Mouse (Mus musculus): ENCODE measurements around the gene Pirb. TPM values are rescaled to one million over a fixed set of nuclear protein-coding genes. Genes with fewer than 3 reads are reported as not detected.
A peak's percentile ranks its signal among the peaks of the same experiment; 100 is the strongest.

Pirb gene
- polyA plus RNA-seq, 1 experiment from 2014 or later = 1.3 TPM

DNA sequence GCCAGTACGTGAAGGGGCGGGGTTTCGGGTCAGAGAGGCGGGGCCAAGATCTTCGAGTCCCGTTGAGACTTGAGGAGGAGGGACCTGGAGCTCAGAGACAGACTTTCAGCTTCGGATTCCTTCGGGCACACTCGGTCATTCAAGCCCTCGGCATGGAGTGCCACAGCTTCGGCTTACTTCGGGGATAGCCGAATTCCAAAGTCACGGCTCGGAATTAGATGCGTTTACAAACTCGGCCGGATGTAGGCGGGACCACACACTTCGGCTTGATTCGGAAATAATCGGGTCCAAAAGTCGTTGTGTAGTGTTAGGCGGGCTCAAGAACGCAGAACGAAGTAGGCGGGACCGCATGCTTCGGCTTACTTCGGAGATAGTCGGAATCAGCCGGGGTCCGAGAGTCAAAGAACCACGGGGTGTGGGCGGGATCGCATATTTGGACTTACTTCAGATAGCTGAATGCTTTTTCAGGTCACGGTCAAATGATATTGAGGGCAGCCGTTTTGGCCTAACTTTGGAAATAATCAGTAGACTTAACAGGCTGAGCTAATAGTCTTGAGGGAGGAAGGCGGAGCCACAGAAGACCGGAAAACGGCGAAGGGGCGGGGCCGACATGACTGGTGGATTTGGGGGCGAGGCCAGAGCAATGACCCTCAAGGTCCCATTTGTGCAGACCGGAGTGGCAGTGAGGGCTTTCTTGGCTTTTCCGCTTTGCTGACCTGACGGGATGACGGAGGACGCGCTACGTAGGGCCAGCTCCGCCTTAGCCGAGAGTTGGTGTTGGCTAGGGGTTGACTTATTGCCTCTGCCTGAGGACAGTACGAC lies 27.0 kb downstream of the Pirb start, which contains the start of gene Mboat7:
Gene Mboat7 (minus strand): TSS at position 537 of the 822 bp plus-strand sequence.
- peaks cover 11% of the 10 kb centered on the region for H3K36me3 ChIP-seq (ENCODE audit: insufficient read depth, low read length)
- no peaks in the 10 kb centered on the region for H3K27me3 ChIP-seq (ENCODE audit: insufficient read depth, low read length)
- H3K4me2 ChIP-seq (ENCODE audit: low read length) = peak within 1 kb of the TSS; percentile 94
- peak; percentile 91 for ATAC-seq (replicated peaks; ENCODE audit: low FRiP score, low read depth)
- WGBS = under 1% methylated on average over 55 of the region's 55 CpGs
- H3K9ac ChIP-seq (ENCODE audit: low read depth, low read length) = peak within 1 kb of the TSS; percentile 89
- H3K4me3 ChIP-seq (replicated peaks; ENCODE audit: low read depth, low read length) = peak within 1 kb of the TSS; percentile 81
- DNase-seq (ENCODE audit: low spot score) = peak; percentile 99
- H3K4me1 ChIP-seq (replicated peaks; ENCODE audit: insufficient read depth, low read length) = peaks cover 17% of the 10 kb centered on the region
- peak within 1 kb of the TSS; percentile 95 for H3K27ac ChIP-seq
- no peak for TF ChIP-seq CTCF (IDR thresholded peaks at IDR 0.05; ENCODE audit: low read depth)
- H3K9me3 ChIP-seq (replicated peaks; ENCODE audit: low read length) = no peaks in the 10 kb centered on the region

DNA sequence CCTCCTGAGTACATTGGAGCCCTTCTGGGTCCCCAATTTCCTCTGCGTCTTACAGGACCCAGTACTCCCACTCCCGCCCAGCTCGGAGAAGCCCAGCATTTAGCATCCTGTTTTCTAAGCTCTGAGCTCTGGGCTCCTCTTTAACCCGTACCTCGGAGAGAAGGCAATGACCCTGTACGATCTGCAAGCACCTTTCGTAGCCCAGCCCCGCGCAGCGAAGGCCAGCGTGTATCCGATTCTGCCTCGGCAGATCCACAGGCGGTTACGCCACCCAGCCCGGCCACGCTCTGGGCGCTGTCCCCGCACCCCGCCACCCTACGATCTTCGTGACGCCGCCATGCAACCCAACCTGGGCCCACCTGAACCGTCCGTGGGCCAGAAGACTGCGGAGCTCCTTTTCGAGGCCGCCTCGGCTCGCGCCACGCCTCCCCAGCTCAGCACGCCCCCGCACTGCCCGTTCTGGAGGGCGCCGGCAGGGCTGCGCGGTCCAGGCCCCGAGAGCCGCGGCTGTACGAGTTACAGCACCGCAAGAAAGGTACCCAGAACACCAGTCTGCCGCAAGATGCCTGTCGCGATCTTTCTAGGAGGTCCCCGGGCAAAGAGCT lies 27.7 kb downstream of the Pirb start, which contains the start of gene Tsen34:
Gene Tsen34 (plus strand): TSS at position 482 of the 605 bp plus-strand sequence.
- no peaks in the 10 kb centered on the region for H3K9me3 ChIP-seq (replicated peaks; ENCODE audit: low read length)
- 0 out of 2 replicates have a peak, but pooled peaks cover 8% of the 10 kb centered on the region for H3K36me3 ChIP-seq (ENCODE audit: insufficient read depth, low read length)
- H3K4me2 ChIP-seq (ENCODE audit: low read length) = peak within 1 kb of the TSS; percentile 94
- peaks cover 17% of the 10 kb centered on the region for H3K4me1 ChIP-seq (replicated peaks; ENCODE audit: insufficient read depth, low read length)
- no peak for TF ChIP-seq CTCF (IDR thresholded peaks at IDR 0.05; ENCODE audit: low read depth)
- peak within 1 kb of the TSS; percentile 89 for H3K9ac ChIP-seq (ENCODE audit: low read depth, low read length)
- peak within 1 kb of the TSS; percentile 95 for H3K27ac ChIP-seq
- peak within 1 kb of the TSS; percentile 81 for H3K4me3 ChIP-seq (replicated peaks; ENCODE audit: low read depth, low read length)
- WGBS = under 1% methylated on average over 48 of the region's 49 CpGs
- H3K27me3 ChIP-seq (ENCODE audit: insufficient read depth, low read length) = no peaks in the 10 kb centered on the region
- DNase-seq (ENCODE audit: low spot score) (no peak), ATAC-seq (replicated peaks; ENCODE audit: low FRiP score, low read depth) (no peak)

DNA sequence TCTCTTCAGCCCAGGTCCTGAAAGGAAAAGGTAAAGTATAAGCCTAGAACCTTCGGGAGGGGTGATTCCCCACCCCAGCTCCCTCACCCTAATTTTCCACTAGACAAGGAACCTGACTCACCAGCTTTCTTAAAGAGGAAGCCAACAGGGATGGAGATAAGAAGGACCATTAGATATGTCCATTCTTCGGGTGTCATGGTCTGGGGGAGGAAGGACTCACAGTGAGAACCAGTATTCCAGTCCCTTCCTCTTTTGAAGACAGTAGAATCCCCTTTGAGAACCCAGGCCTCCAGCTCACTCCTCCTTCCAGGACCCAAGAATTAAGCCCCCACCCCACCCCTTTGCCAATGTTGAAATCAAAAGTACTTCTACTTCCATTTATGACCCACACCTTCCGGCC lies 28.3 kb downstream of the Pirb start:
- Histone ChIP-seq H3K36me3 (ENCODE audit: insufficient read depth, low read length) (0 out of 2 replicates have a peak, but pooled peaks cover 12% of the 10 kb centered on the region), H3K27me3 (ENCODE audit: insufficient read depth, low read length) (no peaks in the 10 kb centered on the region), H3K4me3 (replicated peaks; ENCODE audit: low read depth, low read length) (peak overlapping the region; percentile 81), H3K9ac (ENCODE audit: low read depth, low read length) (peak overlapping the region; percentile 89), H3K27ac (peak overlapping the region; percentile 95; the same call in 1 of the 2 replicates), H3K4me2 (ENCODE audit: low read length) (peak overlapping the region; percentile 94), H3K9me3 (replicated peaks; ENCODE audit: low read length) (no peaks in the 10 kb centered on the region), H3K4me1 (replicated peaks; ENCODE audit: insufficient read depth, low read length) (peaks cover 17% of the 10 kb centered on the region)
- no peak for TF ChIP-seq CTCF (IDR thresholded peaks at IDR 0.05; ENCODE audit: low read depth)
- DNase-seq (ENCODE audit: low spot score) (no peak), ATAC-seq (replicated peaks; ENCODE audit: low FRiP score, low read depth) (no peak)
- WGBS = 32% methylated on average over 3 of the region's 3 CpGs

DNA sequence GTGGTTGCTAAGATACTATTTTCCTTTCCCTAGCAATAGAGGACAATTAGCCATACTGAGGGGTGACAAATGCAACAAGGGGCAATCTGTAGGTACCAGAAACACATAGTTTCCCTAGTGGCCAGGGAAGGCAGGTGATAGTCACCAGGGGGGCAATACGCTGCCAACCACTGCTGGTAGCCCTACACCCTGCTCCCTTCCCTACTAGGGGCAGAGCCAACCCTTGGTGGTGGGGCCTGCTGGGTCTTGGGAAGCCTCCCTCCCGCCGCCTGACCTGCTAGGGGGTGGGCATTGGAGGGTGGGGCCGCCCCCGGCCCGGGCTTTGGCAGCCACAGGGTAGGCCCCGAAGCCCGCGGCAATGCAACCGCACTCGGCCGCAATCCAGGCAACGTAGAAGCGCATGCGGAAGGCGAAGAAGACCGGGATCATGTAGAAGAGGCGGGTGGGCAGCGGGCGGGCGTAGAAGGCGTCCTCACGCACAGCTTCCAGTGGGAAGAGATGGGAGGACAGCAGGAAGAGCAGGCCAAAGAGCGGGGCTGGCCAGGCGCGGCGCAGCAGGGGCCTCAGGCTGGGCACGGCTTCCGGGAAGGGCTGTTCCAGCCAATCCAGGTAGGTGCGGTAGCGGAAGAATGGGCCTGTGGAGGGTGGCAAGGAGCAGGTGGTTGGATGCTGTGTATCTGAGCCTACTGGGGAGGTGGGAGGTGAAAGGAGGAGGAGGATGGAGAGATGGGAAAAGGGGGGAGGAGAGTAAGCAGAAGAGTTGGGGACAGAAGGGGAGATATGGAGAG lies 34.6 kb downstream of the Pirb start:
- no peaks in the 10 kb centered on the region for H3K27me3 ChIP-seq (ENCODE audit: insufficient read depth, low read length)
- no peaks in the 10 kb centered on the region for H3K9me3 ChIP-seq (replicated peaks; ENCODE audit: low read length)
- no peak overlapping the region for H3K4me3 ChIP-seq (replicated peaks; ENCODE audit: low read depth, low read length)
- no peak for DNase-seq (ENCODE audit: low spot score)
- H3K4me1 ChIP-seq (replicated peaks; ENCODE audit: insufficient read depth, low read length) = no peaks in the 10 kb centered on the region
- peaks cover 24% of the 10 kb centered on the region; the same call in 1 of the 2 replicates for H3K36me3 ChIP-seq (ENCODE audit: insufficient read depth, low read length)
- ATAC-seq (replicated peaks; ENCODE audit: low FRiP score, low read depth) = no peak
- H3K9ac ChIP-seq (ENCODE audit: low read depth, low read length) = no peak overlapping the region
- no peak overlapping the region for H3K4me2 ChIP-seq (ENCODE audit: low read length)
- 89% methylated on average over 31 of the region's 31 CpGs for WGBS
- no peak overlapping the region for H3K27ac ChIP-seq
- no peak for TF ChIP-seq CTCF (IDR thresholded peaks at IDR 0.05; ENCODE audit: low read depth)

DNA sequence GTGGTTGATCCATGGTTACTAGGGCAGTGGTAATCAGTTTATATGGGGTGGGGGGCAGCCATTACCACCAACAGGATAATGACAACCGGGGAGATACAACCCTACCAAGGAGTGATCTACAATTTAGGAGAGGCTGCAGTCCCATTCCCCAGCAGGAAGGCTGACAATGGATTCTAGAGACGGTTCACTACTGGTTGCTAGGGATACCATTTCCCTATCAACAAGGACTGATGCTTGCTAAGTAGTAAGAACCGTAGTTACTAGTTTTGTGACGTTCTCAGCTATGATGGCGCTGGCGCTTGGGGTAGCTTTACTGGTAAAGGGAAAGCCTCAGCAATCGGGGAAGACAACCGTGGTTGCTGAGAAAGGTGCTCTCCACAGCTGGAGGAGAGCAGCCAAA lies 35.5 kb downstream of the Pirb start:
- Histone ChIP-seq H3K36me3 (ENCODE audit: insufficient read depth, low read length) (peaks cover 27% of the 10 kb centered on the region; the same call in 1 of the 2 replicates), H3K9me3 (replicated peaks; ENCODE audit: low read length) (no peaks in the 10 kb centered on the region), H3K4me3 (replicated peaks; ENCODE audit: low read depth, low read length) (no peak overlapping the region), H3K27ac (no peak overlapping the region), H3K4me2 (ENCODE audit: low read length) (no peak overlapping the region), H3K9ac (ENCODE audit: low read depth, low read length) (no peak overlapping the region), H3K4me1 (replicated peaks; ENCODE audit: insufficient read depth, low read length) (no peaks in the 10 kb centered on the region), H3K27me3 (ENCODE audit: insufficient read depth, low read length) (no peaks in the 10 kb centered on the region)
- TF ChIP-seq CTCF (IDR thresholded peaks at IDR 0.05; ENCODE audit: low read depth) = no peak
- 91% methylated on average over 8 of the region's 8 CpGs for WGBS
- DNase-seq (ENCODE audit: low spot score) (no peak), ATAC-seq (replicated peaks; ENCODE audit: low FRiP score, low read depth) (no peak)
